Mouse (Mus musculus): ENCODE results near the gene Morf4l1.

- no peak for TF ChIP-seq CTCF (IDR thresholded peaks at IDR 0.05; ENCODE audit: extremely low read depth, insufficient read depth, low read length)
- no peak for TF ChIP-seq POLR2A (IDR thresholded peaks at IDR 0.05; ENCODE audit: extremely low read depth, insufficient read depth, low read length)
Measured at GRCm38 (mm10) chr9:90135963-90136677, 21.5 kb upstream of the Morf4l1 start.

Measured in cortical plate, adult 2 months (tissue).